Mouse (Mus musculus): Measurements from ENCODE around the gene Fbxo2. TPM values are rescaled to one million over a fixed set of nuclear protein-coding genes. Genes with fewer than 3 reads are reported as not detected.

The Fbxo2 gene
- polyA plus RNA-seq, 1 experiment = 1.5 TPM

- Histone ChIP-seq H3K4me1 (replicated peaks; ENCODE audit: control insufficient read depth, insufficient read depth, low read length) (peaks cover 11% of the 10 kb centered on the region; the same call in 1 of the 2 replicates), H3K27ac (ENCODE audit: control insufficient read depth, insufficient read depth, low read length) (no peak within 1 kb of the TSS), H3K4me3 (ENCODE audit: control insufficient read depth, insufficient read depth, low read length) (peak within 1 kb of the TSS; percentile 37), H3K27me3 (ENCODE audit: control insufficient read depth, insufficient read depth, low read length) (peaks cover 18% of the 10 kb centered on the region), H3K36me3 (ENCODE audit: control insufficient read depth, insufficient read depth, low read length) (no peaks in the 10 kb centered on the region)
- no peak for TF ChIP-seq POLR2A (IDR thresholded peaks at IDR 0.05; ENCODE audit: control insufficient read depth, extremely low read depth, insufficient read depth, low read length, poor library complexity)
- TF ChIP-seq CTCF (IDR thresholded peaks at IDR 0.05; ENCODE audit: borderline replicate concordance, control insufficient read depth, extremely low read depth, insufficient read depth, low read length, poor library complexity) = no peak
- DNase-seq = no peak
- 7% methylated on average over 18 of the region's 18 CpGs for WGBS
Measured at GRCm38 (mm10) chr4:148130133-148130532, 30.3 kb upstream of the Fbxo2 start, which contains the start of gene Mad2l2. TSS of gene Mad2l2 (plus strand) at chr4:148130384.

GRCm38 (mm10) chr4:148130561-148131413, 29.6 kb upstream of the Fbxo2 start, which contains the start of gene Draxin:
TSS of gene Draxin (minus strand) at chr4:148130698.
- Histone ChIP-seq H3K4me1 (replicated peaks; ENCODE audit: control insufficient read depth, insufficient read depth, low read length) (peaks cover 11% of the 10 kb centered on the region; the same call in 1 of the 2 replicates), H3K4me3 (ENCODE audit: control insufficient read depth, insufficient read depth, low read length) (peak within 1 kb of the TSS; percentile 37), H3K27ac (ENCODE audit: control insufficient read depth, insufficient read depth, low read length) (no peak within 1 kb of the TSS), H3K36me3 (ENCODE audit: control insufficient read depth, insufficient read depth, low read length) (no peaks in the 10 kb centered on the region), H3K27me3 (ENCODE audit: control insufficient read depth, insufficient read depth, low read length) (peaks cover 18% of the 10 kb centered on the region)
- 1% methylated on average over 83 of the region's 87 CpGs for WGBS
- TF ChIP-seq POLR2A (IDR thresholded peaks at IDR 0.05; ENCODE audit: control insufficient read depth, extremely low read depth, insufficient read depth, low read length, poor library complexity) (no peak), CTCF (IDR thresholded peaks at IDR 0.05; ENCODE audit: borderline replicate concordance, control insufficient read depth, extremely low read depth, insufficient read depth, low read length, poor library complexity) (no peak)
- peak; percentile 38 for DNase-seq

GRCm38 (mm10) chr4:148131497-148132081, 28.8 kb upstream of the Fbxo2 start:
- H3K36me3 ChIP-seq (ENCODE audit: control insufficient read depth, insufficient read depth, low read length) = no peaks in the 10 kb centered on the region
- H3K4me3 ChIP-seq (ENCODE audit: control insufficient read depth, insufficient read depth, low read length) = no peak overlapping the region
- H3K4me1 ChIP-seq (replicated peaks; ENCODE audit: control insufficient read depth, insufficient read depth, low read length) = peaks cover 11% of the 10 kb centered on the region; the same call in 1 of the 2 replicates
- DNase-seq = no peak
- TF ChIP-seq CTCF (IDR thresholded peaks at IDR 0.05; ENCODE audit: borderline replicate concordance, control insufficient read depth, extremely low read depth, insufficient read depth, low read length, poor library complexity) (no peak), POLR2A (IDR thresholded peaks at IDR 0.05; ENCODE audit: control insufficient read depth, extremely low read depth, insufficient read depth, low read length, poor library complexity) (no peak)
- peaks cover 18% of the 10 kb centered on the region for H3K27me3 ChIP-seq (ENCODE audit: control insufficient read depth, insufficient read depth, low read length)
- no peak overlapping the region for H3K27ac ChIP-seq (ENCODE audit: control insufficient read depth, insufficient read depth, low read length)
- 5% methylated on average over 21 of the region's 21 CpGs for WGBS

- Histone ChIP-seq H3K4me1 (replicated peaks; ENCODE audit: control insufficient read depth, insufficient read depth, low read length) (peaks cover 11% of the 10 kb centered on the region; the same call in 1 of the 2 replicates), H3K36me3 (ENCODE audit: control insufficient read depth, insufficient read depth, low read length) (no peaks in the 10 kb centered on the region), H3K4me3 (ENCODE audit: control insufficient read depth, insufficient read depth, low read length) (no peak overlapping the region), H3K27me3 (ENCODE audit: control insufficient read depth, insufficient read depth, low read length) (peaks cover 8% of the 10 kb centered on the region), H3K27ac (ENCODE audit: control insufficient read depth, insufficient read depth, low read length) (no peak overlapping the region)
- TF ChIP-seq POLR2A (IDR thresholded peaks at IDR 0.05; ENCODE audit: control insufficient read depth, extremely low read depth, insufficient read depth, low read length, poor library complexity) = no peak
- TF ChIP-seq CTCF (IDR thresholded peaks at IDR 0.05; ENCODE audit: borderline replicate concordance, control insufficient read depth, extremely low read depth, insufficient read depth, low read length, poor library complexity) = no peak
- 51% methylated on average over 8 of the region's 8 CpGs for WGBS
- no peak for DNase-seq
Measured at GRCm38 (mm10) chr4:148134988-148135387, 25.4 kb upstream of the Fbxo2 start.

GRCm38 (mm10) chr4:148137503-148137902, 22.9 kb upstream of the Fbxo2 start:
- TF ChIP-seq POLR2A (IDR thresholded peaks at IDR 0.05; ENCODE audit: control insufficient read depth, extremely low read depth, insufficient read depth, low read length, poor library complexity) (no peak), CTCF (IDR thresholded peaks at IDR 0.05; ENCODE audit: borderline replicate concordance, control insufficient read depth, extremely low read depth, insufficient read depth, low read length, poor library complexity) (no peak)

GRCm38 (mm10) chr4:148139767-148140097, 20.7 kb upstream of the Fbxo2 start:
- no peaks in the 10 kb centered on the region for H3K27me3 ChIP-seq (ENCODE audit: control insufficient read depth, insufficient read depth, low read length)
- H3K27ac ChIP-seq (ENCODE audit: control insufficient read depth, insufficient read depth, low read length) = no peak overlapping the region
- peaks cover 6% of the 10 kb centered on the region for H3K4me1 ChIP-seq (replicated peaks; ENCODE audit: control insufficient read depth, insufficient read depth, low read length)
- 0% methylated on average over 12 of the region's 12 CpGs for WGBS
- H3K36me3 ChIP-seq (ENCODE audit: control insufficient read depth, insufficient read depth, low read length) = no peaks in the 10 kb centered on the region
- peak overlapping the region; percentile 70 for H3K4me3 ChIP-seq (ENCODE audit: control insufficient read depth, insufficient read depth, low read length)
- DNase-seq = peak; percentile 43
- TF ChIP-seq POLR2A (IDR thresholded peaks at IDR 0.05; ENCODE audit: control insufficient read depth, extremely low read depth, insufficient read depth, low read length, poor library complexity) = no peak

More at GRCm38 (mm10) chr4:148137503-148137902, 22.9 kb upstream of the Fbxo2 start:
- no peak for DNase-seq
- 89% methylated on average over 8 of the region's 8 CpGs for WGBS
- Histone ChIP-seq H3K36me3 (ENCODE audit: control insufficient read depth, insufficient read depth, low read length) (no peaks in the 10 kb centered on the region), H3K27me3 (ENCODE audit: control insufficient read depth, insufficient read depth, low read length) (no peaks in the 10 kb centered on the region), H3K4me1 (replicated peaks; ENCODE audit: control insufficient read depth, insufficient read depth, low read length) (peaks cover 6% of the 10 kb centered on the region), H3K4me3 (ENCODE audit: control insufficient read depth, insufficient read depth, low read length) (no peak overlapping the region), H3K27ac (ENCODE audit: control insufficient read depth, insufficient read depth, low read length) (no peak overlapping the region)

All from thymus, adult 2 months (tissue).